Mouse (Mus musculus): ENCODE data around the gene Prss28. TPM values are rescaled to one million over a fixed set of nuclear protein-coding genes. Genes with fewer than 3 reads are reported as not detected.
A peak's percentile ranks its signal among the peaks of the same experiment; 100 is the strongest.

Prss28 gene
- total and polyA plus RNA-seq, 3 experiments, result not detected

- peaks cover 6% of the 10 kb centered on the region for H3K27me3 ChIP-seq (replicated peaks)
- peaks cover 59% of the 10 kb centered on the region for H3K79me2 ChIP-seq (replicated peaks; ENCODE audit: control insufficient read depth, extremely low read depth, insufficient read depth, poor library complexity, severe bottlenecking)
- H3K27ac ChIP-seq (ENCODE audit: insufficient read depth, low read depth), result peak overlapping the region; percentile 88
- H3K4me3 ChIP-seq (replicated peaks in 1 of 3; ENCODE audit: low read depth in 2 of 3, low read length in 2 of 3, poor library complexity in 1 of 3), result peak overlapping the region; percentile 98 to 100 (median 98)
- peaks cover 11 to 36% of the 10 kb centered on the region in 2 experiments for H3K4me1 ChIP-seq (ENCODE audit: control insufficient read depth in 1 of 2, insufficient read depth in 2 of 2)
- H3K9me3 ChIP-seq (replicated peaks; ENCODE audit: low read length), result no peaks in the 10 kb centered on the region
- peaks cover 26 to 41% of the 10 kb centered on the region in 2 experiments for H3K36me3 ChIP-seq (replicated peaks in 1 of 2; ENCODE audit: control insufficient read depth in 1 of 2, insufficient read depth in 1 of 2, low read length in 1 of 2)
- peak overlapping the region; percentile 89 for H3K4me2 ChIP-seq (ENCODE audit: insufficient read depth, low read depth, poor library complexity, severe bottlenecking)
- H3K9ac ChIP-seq (ENCODE audit: insufficient read depth, low read depth), result peak overlapping the region; percentile 100
- TF ChIP-seq IRF4 (IDR thresholded peaks at IDR 0.05; ENCODE audit: low read depth, low read length) (no peak), HCFC1 (IDR thresholded peaks at IDR 0.05; ENCODE audit: low read depth, low read length) (no peak), POLR2AphosphoS2 (IDR thresholded peaks at IDR 0.05; ENCODE audit: low read depth, low read length) (0 out of 2 replicates have a peak, but pooled peaks have one; percentile 14), SIN3A (IDR thresholded peaks at IDR 0.05; ENCODE audit: low read length) (peak; percentile 46; the same call in 1 of the 2 replicates), MXI1 (IDR thresholded peaks at IDR 0.05; ENCODE audit: low read depth, low read length) (peak; percentile 26; the same call in 1 of the 2 replicates)
- no peak for DNase-seq (ENCODE audit: extremely low read depth)
- in situ Hi-C loops (cut with MboI; ENCODE audit: low pct_ligation_motif_present, low pct_unique_long_range_greater_than_20kb, low sequenced_read_pairs) (loop anchor here (5.0 to 10.0 kb wide), 2 partner anchors 35 to 88 kb away; partner anchors contain the start of genes BC003965 and Unkl), dilution Hi-C loops (cut with MboI; ENCODE audit: extremely low pct_ligation_motif_present, extremely low pct_unique_long_range_greater_than_20kb, low sequenced_read_pairs) (no loop called here)
Measured at GRCm38 (mm10) chr17:25272326-25272725, 36.1 kb upstream of the Prss28 start.

- H3K9ac ChIP-seq (ENCODE audit: insufficient read depth, low read depth), result peak overlapping the region; percentile 100
- dilution Hi-C loops (cut with MboI; ENCODE audit: extremely low pct_ligation_motif_present, extremely low pct_unique_long_range_greater_than_20kb, low sequenced_read_pairs) (no loop called here), in situ Hi-C loops (cut with MboI; ENCODE audit: low pct_ligation_motif_present, low pct_unique_long_range_greater_than_20kb, low sequenced_read_pairs) (loop anchor here (5.0 to 10.0 kb wide), 2 partner anchors 36 to 88 kb away; partner anchors contain the start of genes BC003965 and Unkl)
- peaks cover 13% of the 10 kb centered on the region for H3K27me3 ChIP-seq (replicated peaks)
- H3K79me2 ChIP-seq (replicated peaks; ENCODE audit: control insufficient read depth, extremely low read depth, insufficient read depth, poor library complexity, severe bottlenecking), result peaks cover 51% of the 10 kb centered on the region
- H3K27ac ChIP-seq (ENCODE audit: insufficient read depth, low read depth), result peak overlapping the region; percentile 88
- DNase-seq (ENCODE audit: extremely low read depth), result peak; percentile 85
- peaks cover 18 to 33% of the 10 kb centered on the region in 2 experiments for H3K36me3 ChIP-seq (replicated peaks in 1 of 2; ENCODE audit: control insufficient read depth in 1 of 2, insufficient read depth in 1 of 2, low read length in 1 of 2)
- H3K4me3 ChIP-seq (replicated peaks in 1 of 3; ENCODE audit: low read depth in 2 of 3, low read length in 2 of 3, poor library complexity in 1 of 3), result peak overlapping the region; percentile 98 to 100 (median 98)
- peaks cover 11 to 36% of the 10 kb centered on the region in 2 experiments for H3K4me1 ChIP-seq (ENCODE audit: control insufficient read depth in 1 of 2, insufficient read depth in 2 of 2)
- 0 out of 2 replicates have a peak overlapping the region, but pooled peaks have one; percentile 89 for H3K4me2 ChIP-seq (ENCODE audit: insufficient read depth, low read depth, poor library complexity, severe bottlenecking)
- H3K9me3 ChIP-seq (replicated peaks; ENCODE audit: low read length), result no peaks in the 10 kb centered on the region
- peak; percentile 92 for TF ChIP-seq ZMIZ1 (IDR thresholded peaks at IDR 0.05; ENCODE audit: low read depth, low read length)
- TF ChIP-seq MYC (IDR thresholded peaks at IDR 0.05; ENCODE audit: low read depth, low read length), result no peak
- peak; percentile 20; the same call in 1 of the 2 replicates for TF ChIP-seq BHLHE40 (IDR thresholded peaks at IDR 0.05; ENCODE audit: low read depth, low read length)
- no peak for TF ChIP-seq USF1 (IDR thresholded peaks at IDR 0.05; ENCODE audit: low read depth, low read length)
- TF ChIP-seq POLR2AphosphoS2 (IDR thresholded peaks at IDR 0.05; ENCODE audit: low read depth, low read length), result no peak; the same call in 1 of the 2 replicates
- TF ChIP-seq TBP (conservative IDR thresholded peaks at IDR 0.05; ENCODE audit: low read depth, low read length), result 0 out of 2 replicates have a peak, but pooled peaks have one; percentile 35
- peak; percentile 66; the same call in 1 of the 2 replicates for TF ChIP-seq MXI1 (IDR thresholded peaks at IDR 0.05; ENCODE audit: low read depth, low read length)
- no peak for TF ChIP-seq PAX5 (IDR thresholded peaks at IDR 0.05; ENCODE audit: low read length)
- peak; percentile 35; the same call in 1 of the 2 replicates for TF ChIP-seq IRF4 (IDR thresholded peaks at IDR 0.05; ENCODE audit: low read depth, low read length)
- TF ChIP-seq JUN (IDR thresholded peaks at IDR 0.05; ENCODE audit: insufficient read depth, low read depth, low read length), result no peak
- no peak for TF ChIP-seq MAZ (IDR thresholded peaks at IDR 0.05; ENCODE audit: low read depth, low read length)
- no peak for TF ChIP-seq MAFK (IDR thresholded peaks at IDR 0.05; ENCODE audit: insufficient replicate concordance, low read length)
- no peak for TF ChIP-seq USF2 (conservative IDR thresholded peaks at IDR 0.05; ENCODE audit: low read depth, low read length)
- TF ChIP-seq ZKSCAN1 (IDR thresholded peaks at IDR 0.05; ENCODE audit: borderline replicate concordance, low read depth, low read length), result no peak
- no peak for TF ChIP-seq RCOR1 (conservative IDR thresholded peaks at IDR 0.05; ENCODE audit: low read depth, low read length)
- TF ChIP-seq HCFC1 (IDR thresholded peaks at IDR 0.05; ENCODE audit: low read depth, low read length), result peak; percentile 76
- peak; percentile 80 for TF ChIP-seq NELFE (IDR thresholded peaks at IDR 0.05; ENCODE audit: low read depth, low read length)
- TF ChIP-seq MEF2A (IDR thresholded peaks at IDR 0.05; ENCODE audit: borderline replicate concordance, low read depth, low read length), result 0 out of 2 replicates have a peak, but pooled peaks have one; percentile 22
- TF ChIP-seq CHD1 (IDR thresholded peaks at IDR 0.05; ENCODE audit: low read depth, low read length), result peak; percentile 87; the same call in 1 of the 2 replicates
- peak in 1 of 2 experiments; percentile 15; a peak in 1 of 4 replicates for TF ChIP-seq CTCF (conservative IDR thresholded peaks at IDR 0.05 in 1 of 2, IDR thresholded peaks at IDR 0.05 in 1 of 2; ENCODE audit: low read depth in 2 of 2, low read length in 2 of 2)
- TF ChIP-seq TCF12 (IDR thresholded peaks at IDR 0.05; ENCODE audit: low read depth, low read length), result peak; percentile 73
- peak; percentile 81 for TF ChIP-seq NRF1 (IDR thresholded peaks at IDR 0.05; ENCODE audit: low read depth, low read length)
- peak; percentile 79; the same call in 1 of the 2 replicates for TF ChIP-seq POLR2A (IDR thresholded peaks at IDR 0.05; ENCODE audit: low read depth, low read length)
- no peak for TF ChIP-seq GABPA (IDR thresholded peaks at IDR 0.05; ENCODE audit: insufficient replicate concordance, low read depth, low read length)
- no peak; the same call in 1 of the 2 replicates for TF ChIP-seq UBTF (IDR thresholded peaks at IDR 0.05; ENCODE audit: low read depth, low read length)
- TF ChIP-seq ZNF384 (IDR thresholded peaks at IDR 0.05; ENCODE audit: low read depth, low read length), result no peak
- no peak for TF ChIP-seq SMC3 (IDR thresholded peaks at IDR 0.05; ENCODE audit: low read depth, low read length)
- no peak for TF ChIP-seq ZC3H11A (IDR thresholded peaks at IDR 0.05; ENCODE audit: low read depth, low read length)
Measured at GRCm38 (mm10) chr17:25272951-25273705, 35.3 kb upstream of the Prss28 start.
